Mouse (Mus musculus): ENCODE results near the gene Ythdc1.
"Not testable (repeated sequence)": the region's sequence is repeated elsewhere in the genome, so short reads cannot be mapped to it uniquely, and the experiment has no call there.

- not testable (repeated sequence) for TF ChIP-seq CTCF (conservative IDR thresholded peaks at IDR 0.05 in 1 of 2, IDR thresholded peaks at IDR 0.05 in 1 of 2; ENCODE audit: low read depth in 2 of 2, low read length in 2 of 2); POLR2AphosphoS2 (IDR thresholded peaks at IDR 0.05; ENCODE audit: low read depth, low read length); POLR2A (IDR thresholded peaks at IDR 0.05; ENCODE audit: low read depth, low read length); SMC3 (IDR thresholded peaks at IDR 0.05; ENCODE audit: low read depth, low read length); ZNF384 (IDR thresholded peaks at IDR 0.05; ENCODE audit: low read depth, low read length); MAX (IDR thresholded peaks at IDR 0.05; ENCODE audit: low read length)
Observed at GRCm38 (mm10) chr5:86856505-86856904, 52.5 kb downstream of the Ythdc1 start.

Data from CH12.LX (cell line).